Mouse (Mus musculus): ENCODE results near the gene Lpp. TPM values are rescaled to one million over a fixed set of nuclear protein-coding genes. Genes with fewer than 3 reads are reported as not detected.
A peak's percentile ranks its signal among the peaks of the same experiment; 100 is the strongest.

Lpp gene
- total and polyA plus RNA-seq, 2 experiments from 2014 or later = 7.9 to 15.9 TPM

DNA sequence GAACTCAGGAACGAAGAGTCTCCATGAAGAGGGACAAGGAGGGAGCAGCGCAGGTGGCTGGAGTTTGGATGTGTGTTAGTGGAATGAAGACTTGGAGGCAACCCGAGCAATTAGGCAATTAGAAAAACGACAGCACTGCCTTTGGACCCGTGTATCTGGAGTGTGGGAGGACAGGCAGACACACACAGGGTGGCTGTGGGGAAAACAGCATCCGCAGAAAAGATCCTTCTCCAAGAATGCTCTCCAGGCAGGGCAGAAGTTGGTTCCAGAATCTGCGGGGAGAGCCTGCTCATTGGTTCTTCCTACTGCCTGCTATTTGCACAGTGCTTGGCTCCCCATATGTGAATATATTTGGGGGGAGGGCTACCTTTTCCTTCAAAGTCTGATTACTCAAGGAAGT, 143.0 kb downstream of the Lpp start:
- DNase-seq (ENCODE audit: low spot score) (no peak), ATAC-seq (ENCODE audit: low FRiP score) (no peak)
- TF ChIP-seq CTCF (IDR thresholded peaks at IDR 0.05) = no peak
- Histone ChIP-seq H3K9ac (replicated peaks; ENCODE audit: low read length, poor library complexity, severe bottlenecking) (no peak overlapping the region), H3K36me3 (ENCODE audit: insufficient read depth, low read length) (no peaks in the 10 kb centered on the region), H3K9me3 (ENCODE audit: low read length) (no peaks in the 10 kb centered on the region), H3K4me2 (ENCODE audit: low read depth, low read length, poor library complexity, severe bottlenecking) (no peak overlapping the region), H3K27me3 (ENCODE audit: insufficient read depth, low read length) (no peaks in the 10 kb centered on the region), H3K4me3 (ENCODE audit: low read depth, low read length) (no peak overlapping the region), H3K27ac (ENCODE audit: low read depth, low read length) (no peak overlapping the region), H3K4me1 (ENCODE audit: insufficient read depth, low read length) (no peaks in the 10 kb centered on the region)
- WGBS = 78% methylated on average over 7 of the region's 7 CpGs

GRCm38 (mm10) chr16:24539003-24539402, 145.7 kb downstream of the Lpp start:
- TF ChIP-seq CTCF (IDR thresholded peaks at IDR 0.05) = no peak
- no peak overlapping the region for H3K9ac ChIP-seq (replicated peaks; ENCODE audit: low read length, poor library complexity, severe bottlenecking)
- 92% methylated on average over 4 of the region's 4 CpGs for WGBS

DNA sequence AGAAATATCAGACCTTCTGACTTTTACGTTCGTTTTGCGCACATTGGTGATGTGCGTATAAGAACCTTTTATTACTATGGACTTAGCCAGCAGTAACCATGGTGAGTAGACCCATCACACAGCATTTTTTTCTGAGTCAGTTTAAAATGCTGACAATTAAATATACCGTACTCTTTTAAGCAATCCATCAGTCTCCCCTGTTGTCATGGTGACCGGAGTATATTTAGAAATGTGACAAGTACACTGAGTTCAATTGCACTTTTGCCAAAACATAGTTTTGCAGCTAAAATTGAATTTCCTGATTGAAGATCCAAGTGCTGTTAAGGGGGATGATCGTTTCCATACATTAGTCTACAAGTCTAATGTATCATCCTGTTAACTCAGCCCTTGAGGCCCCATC, 149.6 kb downstream of the Lpp start:
- 72% methylated on average over 7 of the region's 7 CpGs for WGBS
- ATAC-seq (ENCODE audit: low FRiP score) (no peak), DNase-seq (ENCODE audit: low spot score) (peak; percentile 39)
- Histone ChIP-seq H3K27ac (ENCODE audit: low read depth, low read length) (no peak overlapping the region), H3K9ac (replicated peaks; ENCODE audit: low read length, poor library complexity, severe bottlenecking) (no peak overlapping the region), H3K4me1 (ENCODE audit: insufficient read depth, low read length) (no peaks in the 10 kb centered on the region), H3K36me3 (ENCODE audit: insufficient read depth, low read length) (no peaks in the 10 kb centered on the region), H3K4me3 (ENCODE audit: low read depth, low read length) (no peak overlapping the region), H3K4me2 (ENCODE audit: low read depth, low read length, poor library complexity, severe bottlenecking) (no peak overlapping the region), H3K9me3 (ENCODE audit: low read length) (no peaks in the 10 kb centered on the region), H3K27me3 (ENCODE audit: insufficient read depth, low read length) (no peaks in the 10 kb centered on the region)
- no peak for TF ChIP-seq CTCF (IDR thresholded peaks at IDR 0.05)

More at GRCm38 (mm10) chr16:24539003-24539402, 145.7 kb downstream of the Lpp start:
- Histone ChIP-seq H3K4me1 (ENCODE audit: insufficient read depth, low read length) (no peaks in the 10 kb centered on the region), H3K4me3 (ENCODE audit: low read depth, low read length) (no peak overlapping the region), H3K9me3 (ENCODE audit: low read length) (no peaks in the 10 kb centered on the region), H3K27ac (ENCODE audit: low read depth, low read length) (no peak overlapping the region), H3K27me3 (ENCODE audit: insufficient read depth, low read length) (no peaks in the 10 kb centered on the region), H3K4me2 (ENCODE audit: low read depth, low read length, poor library complexity, severe bottlenecking) (no peak overlapping the region), H3K36me3 (ENCODE audit: insufficient read depth, low read length) (no peaks in the 10 kb centered on the region)
- DNase-seq (ENCODE audit: low spot score) (no peak), ATAC-seq (ENCODE audit: low FRiP score) (no peak)

DNA sequence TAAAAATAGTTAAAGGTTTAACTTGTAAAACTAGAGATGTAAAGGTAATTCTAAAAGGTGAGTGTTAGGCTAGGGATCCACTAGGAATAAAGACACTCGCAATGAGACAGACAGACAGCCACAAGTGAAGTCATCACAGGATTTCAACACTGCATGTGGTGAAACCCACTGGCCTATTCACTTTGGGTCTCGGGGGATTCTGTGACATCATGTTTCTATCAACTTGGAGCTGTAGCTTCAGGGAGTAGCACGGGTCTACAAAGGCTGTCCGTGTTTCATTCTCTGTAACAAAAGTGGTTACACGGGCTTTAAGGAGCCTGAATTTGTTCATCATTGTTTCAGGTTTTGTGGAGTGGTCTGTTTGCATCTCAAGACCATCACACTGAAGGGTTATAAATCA, 152.1 kb downstream of the Lpp start:
- ATAC-seq (ENCODE audit: low FRiP score) (no peak), DNase-seq (ENCODE audit: low spot score) (no peak)
- no peak overlapping the region for H3K4me2 ChIP-seq (ENCODE audit: low read depth, low read length, poor library complexity, severe bottlenecking)
- no peaks in the 10 kb centered on the region for H3K4me1 ChIP-seq (ENCODE audit: insufficient read depth, low read length)
- 83% methylated on average over 5 of the region's 5 CpGs for WGBS
- no peaks in the 10 kb centered on the region for H3K36me3 ChIP-seq (ENCODE audit: insufficient read depth, low read length)
- H3K9me3 ChIP-seq (ENCODE audit: low read length) = no peaks in the 10 kb centered on the region
- H3K27ac ChIP-seq (ENCODE audit: low read depth, low read length) = no peak overlapping the region
- no peak overlapping the region for H3K4me3 ChIP-seq (ENCODE audit: low read depth, low read length)
- TF ChIP-seq CTCF (IDR thresholded peaks at IDR 0.05) = no peak
- H3K9ac ChIP-seq (replicated peaks; ENCODE audit: low read length, poor library complexity, severe bottlenecking) = no peak overlapping the region
- H3K27me3 ChIP-seq (ENCODE audit: insufficient read depth, low read length) = no peaks in the 10 kb centered on the region

- Histone ChIP-seq H3K4me1 (ENCODE audit: insufficient read depth, low read length) (no peaks in the 10 kb centered on the region), H3K36me3 (ENCODE audit: insufficient read depth, low read length) (no peaks in the 10 kb centered on the region), H3K27me3 (ENCODE audit: insufficient read depth, low read length) (no peaks in the 10 kb centered on the region), H3K4me2 (ENCODE audit: low read depth, low read length, poor library complexity, severe bottlenecking) (no peak overlapping the region), H3K9ac (replicated peaks; ENCODE audit: low read length, poor library complexity, severe bottlenecking) (no peak overlapping the region), H3K4me3 (ENCODE audit: low read depth, low read length) (no peak overlapping the region), H3K27ac (ENCODE audit: low read depth, low read length) (no peak overlapping the region), H3K9me3 (ENCODE audit: low read length) (no peaks in the 10 kb centered on the region)
- WGBS = 82% methylated on average over 4 of the region's 4 CpGs
- no peak for DNase-seq (ENCODE audit: low spot score)
- ATAC-seq (ENCODE audit: low FRiP score) = no peak
- no peak for TF ChIP-seq CTCF (IDR thresholded peaks at IDR 0.05)
Measured at GRCm38 (mm10) chr16:24558458-24558857, 165.2 kb downstream of the Lpp start.

DNA sequence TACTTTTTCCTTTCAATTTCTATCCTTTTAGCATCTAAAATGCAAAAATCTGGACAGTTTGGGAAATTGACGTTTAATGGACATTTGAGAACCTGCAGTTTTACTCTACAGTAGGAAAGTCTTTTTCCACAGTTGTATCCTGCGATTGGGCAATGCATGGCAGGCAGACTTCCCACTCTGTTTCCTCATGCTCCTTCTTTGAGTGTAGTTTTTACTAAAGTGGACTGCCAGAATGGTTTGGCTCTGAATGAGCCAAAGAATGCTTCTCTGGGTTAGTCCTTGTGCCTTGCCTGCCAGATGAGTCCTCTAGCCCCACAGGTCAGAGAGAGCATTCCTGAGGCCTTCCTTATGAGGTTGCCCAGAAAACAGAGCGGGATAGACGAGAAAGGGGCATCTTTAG, 166.5 kb downstream of the Lpp start:
- DNase-seq (ENCODE audit: low spot score) = no peak
- no peak overlapping the region for H3K27ac ChIP-seq (ENCODE audit: low read depth, low read length)
- no peak for ATAC-seq (ENCODE audit: low FRiP score)
- TF ChIP-seq CTCF (IDR thresholded peaks at IDR 0.05) = no peak
- H3K9ac ChIP-seq (replicated peaks; ENCODE audit: low read length, poor library complexity, severe bottlenecking) = no peak overlapping the region
- no peaks in the 10 kb centered on the region for H3K27me3 ChIP-seq (ENCODE audit: insufficient read depth, low read length)
- no peaks in the 10 kb centered on the region for H3K9me3 ChIP-seq (ENCODE audit: low read length)
- no peaks in the 10 kb centered on the region for H3K36me3 ChIP-seq (ENCODE audit: insufficient read depth, low read length)
- H3K4me2 ChIP-seq (ENCODE audit: low read depth, low read length, poor library complexity, severe bottlenecking) = no peak overlapping the region
- H3K4me1 ChIP-seq (ENCODE audit: insufficient read depth, low read length) = no peaks in the 10 kb centered on the region
- WGBS = 95% methylated on average over 4 of the region's 4 CpGs
- H3K4me3 ChIP-seq (ENCODE audit: low read depth, low read length) = no peak overlapping the region
